Mouse (Mus musculus): ENCODE results near the gene Rnf10. TPM values are rescaled to one million over a fixed set of nuclear protein-coding genes. Genes with fewer than 3 reads are reported as not detected.

Gene Rnf10
- polyA plus RNA-seq, 1 experiment from 2014 or later: 137 TPM

DNA sequence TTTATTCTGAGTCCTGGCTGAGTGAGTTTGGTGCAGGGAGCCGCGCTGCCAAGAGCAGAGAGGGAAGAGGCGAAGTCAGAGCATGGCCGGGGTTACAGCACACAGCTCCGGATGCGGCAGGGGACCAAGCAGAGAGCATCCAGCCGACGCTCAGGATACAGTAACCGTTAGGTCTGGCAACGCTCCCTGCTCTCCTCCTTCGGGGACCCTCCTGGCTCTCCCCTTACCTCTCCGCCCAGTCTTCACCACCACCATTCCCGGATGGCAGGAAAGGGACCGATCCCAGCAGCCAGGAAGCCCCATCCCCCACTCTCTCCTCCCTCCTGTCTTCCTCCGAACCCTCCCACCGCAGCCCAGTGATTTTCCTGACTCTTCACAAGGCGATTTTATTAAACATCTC, 57.8 kb downstream of the Rnf10 start:
- H3K27me3 ChIP-seq (ENCODE audit: control insufficient read depth, insufficient read depth, low read depth, low read length): peaks cover 33% of the 10 kb centered on the region
- 1% methylated on average over 16 of the region's 17 CpGs for WGBS (ENCODE audit: insufficient replicate concordance)
- no peak for ATAC-seq (ENCODE audit: low read depth)

DNA sequence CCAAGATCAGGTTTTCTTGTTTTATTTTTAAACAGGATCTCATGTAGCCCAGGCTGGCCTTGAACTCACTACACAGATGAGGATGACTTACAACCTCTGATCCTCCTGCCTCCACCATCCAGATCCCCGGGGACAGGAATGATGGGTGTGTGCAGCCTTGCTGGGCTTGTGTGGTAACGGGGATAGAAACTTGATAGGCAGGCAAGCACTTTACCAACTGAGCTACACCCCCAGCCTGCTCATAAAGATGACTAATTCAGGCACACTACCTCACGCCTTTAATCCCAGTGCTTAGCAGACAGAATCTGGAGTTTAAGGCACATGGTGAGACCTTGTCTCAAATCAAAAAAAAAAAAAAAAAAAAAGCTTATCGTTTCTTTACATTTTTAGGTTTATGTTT, 59.8 kb downstream of the Rnf10 start:
- no peaks in the 10 kb centered on the region for H3K36me3 ChIP-seq (ENCODE audit: control insufficient read depth, insufficient read depth)
- H3K4me1 ChIP-seq (ENCODE audit: control insufficient read depth, low read depth, low read length): no peaks in the 10 kb centered on the region
- H3K27me3 ChIP-seq (ENCODE audit: control insufficient read depth, insufficient read depth, low read depth, low read length): peaks cover 33% of the 10 kb centered on the region
- H3K9ac ChIP-seq (ENCODE audit: low read depth, low read length): no peak overlapping the region
- H3K4me3 ChIP-seq (ENCODE audit: low read depth, low read length): no peak overlapping the region
- ATAC-seq (ENCODE audit: low read depth): no peak
- 58% methylated on average over 4 of the region's 4 CpGs for WGBS (ENCODE audit: insufficient replicate concordance)
- no peak overlapping the region for H3K4me2 ChIP-seq (ENCODE audit: low read depth, low read length)
- no peaks in the 10 kb centered on the region for H3K9me3 ChIP-seq (replicated peaks; ENCODE audit: control insufficient read depth, low read length)
- no peak overlapping the region for H3K27ac ChIP-seq (ENCODE audit: low read length)

More for the DNA sequence above, 57.8 kb downstream of the Rnf10 start:
- no peak overlapping the region for H3K4me2 ChIP-seq (ENCODE audit: low read depth, low read length)
- H3K4me3 ChIP-seq (ENCODE audit: low read depth, low read length): no peak overlapping the region
- H3K4me1 ChIP-seq (ENCODE audit: control insufficient read depth, low read depth, low read length): no peaks in the 10 kb centered on the region
- H3K9me3 ChIP-seq (replicated peaks; ENCODE audit: control insufficient read depth, low read length): peaks cover 3% of the 10 kb centered on the region; the same call in 1 of the 2 replicates
- no peak overlapping the region for H3K9ac ChIP-seq (ENCODE audit: low read depth, low read length)
- H3K27ac ChIP-seq (ENCODE audit: low read length): no peak overlapping the region
- no peaks in the 10 kb centered on the region for H3K36me3 ChIP-seq (ENCODE audit: control insufficient read depth, insufficient read depth)

DNA sequence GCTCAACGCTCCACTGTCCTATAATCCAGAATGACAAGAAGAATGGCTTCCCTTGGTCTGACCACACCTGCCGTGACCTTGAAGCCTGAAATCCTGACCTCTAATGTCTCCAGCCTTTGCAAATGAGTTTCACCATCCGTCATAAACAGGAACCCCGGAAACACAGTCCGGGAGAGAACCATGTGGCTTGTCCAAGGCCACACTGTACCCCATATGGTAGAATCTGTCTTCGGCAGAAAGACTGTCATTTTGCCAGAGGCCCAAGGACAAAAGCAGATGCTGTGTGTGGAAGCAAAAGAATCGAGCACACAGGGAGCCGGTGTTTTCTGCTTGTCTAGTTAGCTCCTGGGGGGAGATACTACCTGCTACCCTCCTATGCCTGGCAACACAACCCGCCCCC, 60.2 kb downstream of the Rnf10 start:
- H3K4me1 ChIP-seq (ENCODE audit: control insufficient read depth, low read depth, low read length): no peaks in the 10 kb centered on the region
- no peak overlapping the region for H3K4me3 ChIP-seq (ENCODE audit: low read depth, low read length)
- H3K27me3 ChIP-seq (ENCODE audit: control insufficient read depth, insufficient read depth, low read depth, low read length): peaks cover 33% of the 10 kb centered on the region
- no peak overlapping the region for H3K27ac ChIP-seq (ENCODE audit: low read length)
- H3K36me3 ChIP-seq (ENCODE audit: control insufficient read depth, insufficient read depth): no peaks in the 10 kb centered on the region
- H3K4me2 ChIP-seq (ENCODE audit: low read depth, low read length): no peak overlapping the region
- ATAC-seq (ENCODE audit: low read depth): no peak
- WGBS (ENCODE audit: insufficient replicate concordance): 68% methylated on average over 9 of the region's 9 CpGs
- no peaks in the 10 kb centered on the region for H3K9me3 ChIP-seq (replicated peaks; ENCODE audit: control insufficient read depth, low read length)
- H3K9ac ChIP-seq (ENCODE audit: low read depth, low read length): no peak overlapping the region

DNA sequence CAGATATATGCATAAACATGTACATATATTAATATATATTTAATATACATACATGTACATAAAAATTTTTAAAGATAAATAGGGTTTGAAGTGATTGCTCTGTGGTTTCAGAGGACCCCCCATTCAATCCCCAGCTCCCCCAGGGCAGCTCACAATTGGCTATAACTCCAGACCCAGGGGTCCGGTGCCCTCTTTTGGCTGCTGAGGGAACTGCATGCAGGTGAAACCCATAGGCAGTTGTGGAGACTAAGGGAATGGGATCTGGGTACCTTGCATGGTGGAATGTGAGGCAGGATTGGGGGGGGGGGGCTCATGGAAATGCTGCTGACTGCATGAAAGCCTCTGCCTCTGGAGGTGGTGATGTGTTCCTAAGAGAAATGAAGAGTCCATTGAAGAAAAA, 62.3 kb downstream of the Rnf10 start:
- Histone ChIP-seq H3K27me3 (ENCODE audit: control insufficient read depth, insufficient read depth, low read depth, low read length) (peaks cover 30% of the 10 kb centered on the region), H3K36me3 (ENCODE audit: control insufficient read depth, insufficient read depth) (no peaks in the 10 kb centered on the region), H3K4me1 (ENCODE audit: control insufficient read depth, low read depth, low read length) (no peaks in the 10 kb centered on the region), H3K4me3 (ENCODE audit: low read depth, low read length) (no peak overlapping the region), H3K9ac (ENCODE audit: low read depth, low read length) (no peak overlapping the region), H3K9me3 (replicated peaks; ENCODE audit: control insufficient read depth, low read length) (no peaks in the 10 kb centered on the region), H3K4me2 (ENCODE audit: low read depth, low read length) (no peak overlapping the region), H3K27ac (ENCODE audit: low read length) (no peak overlapping the region)
- WGBS (ENCODE audit: insufficient replicate concordance): 10% methylated on average over 1 of the region's 1 CpGs
- ATAC-seq (ENCODE audit: low read depth): no peak

DNA sequence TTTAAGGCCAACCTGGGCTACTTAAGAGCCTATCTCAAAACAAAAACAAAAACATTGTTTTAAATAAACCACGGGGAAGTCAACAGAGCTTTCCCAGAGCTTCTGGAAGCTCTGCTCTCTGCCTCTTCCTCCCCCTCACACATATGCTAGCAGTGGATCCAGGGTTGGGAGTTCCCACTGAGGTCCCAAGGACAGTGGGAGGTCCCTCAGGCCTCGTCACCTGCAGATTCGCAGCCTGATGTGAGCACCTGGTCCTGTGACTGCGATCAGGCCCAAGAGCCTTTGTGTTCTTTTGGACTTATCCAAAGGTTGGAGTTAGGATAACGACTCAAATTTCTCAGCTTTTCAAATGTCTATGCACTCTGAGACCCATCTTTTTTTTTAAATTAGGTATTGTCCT, 64.1 kb downstream of the Rnf10 start:
- peaks cover 5% of the 10 kb centered on the region for H3K4me1 ChIP-seq (ENCODE audit: control insufficient read depth, low read depth, low read length)
- no peak for ATAC-seq (ENCODE audit: low read depth)
- no peak overlapping the region for H3K27ac ChIP-seq (ENCODE audit: low read length)
- no peaks in the 10 kb centered on the region for H3K36me3 ChIP-seq (ENCODE audit: control insufficient read depth, insufficient read depth)
- no peaks in the 10 kb centered on the region for H3K9me3 ChIP-seq (replicated peaks; ENCODE audit: control insufficient read depth, low read length)
- peaks cover 34% of the 10 kb centered on the region for H3K27me3 ChIP-seq (ENCODE audit: control insufficient read depth, insufficient read depth, low read depth, low read length)
- no peak overlapping the region for H3K4me2 ChIP-seq (ENCODE audit: low read depth, low read length)
- 55% methylated on average over 5 of the region's 5 CpGs for WGBS (ENCODE audit: insufficient replicate concordance)
- H3K4me3 ChIP-seq (ENCODE audit: low read depth, low read length): no peak overlapping the region
- no peak overlapping the region for H3K9ac ChIP-seq (ENCODE audit: low read depth, low read length)

DNA sequence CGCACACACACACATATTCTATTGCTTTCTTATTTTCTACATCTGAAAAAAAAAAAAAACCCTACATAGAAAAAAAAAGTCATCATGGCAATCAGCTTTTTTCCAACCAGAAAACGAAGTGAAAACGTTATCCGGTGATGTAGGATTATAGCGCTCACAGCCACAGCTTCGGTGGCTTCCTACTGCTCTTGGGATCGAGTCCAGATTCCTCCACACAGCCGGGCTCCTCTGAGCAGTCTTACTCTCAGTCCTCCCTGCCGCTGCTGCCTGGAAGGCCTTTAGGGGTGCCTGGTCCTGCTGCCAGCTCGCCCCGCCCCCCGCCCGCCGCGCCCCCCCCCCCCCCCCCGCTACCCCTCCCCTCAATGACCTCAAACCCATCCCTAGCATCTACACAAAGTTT, 64.8 kb downstream of the Rnf10 start:
- Histone ChIP-seq H3K27me3 (ENCODE audit: control insufficient read depth, insufficient read depth, low read depth, low read length) (peaks cover 34% of the 10 kb centered on the region), H3K4me1 (ENCODE audit: control insufficient read depth, low read depth, low read length) (peaks cover 5% of the 10 kb centered on the region), H3K4me2 (ENCODE audit: low read depth, low read length) (no peak overlapping the region), H3K9me3 (replicated peaks; ENCODE audit: control insufficient read depth, low read length) (no peaks in the 10 kb centered on the region), H3K9ac (ENCODE audit: low read depth, low read length) (no peak overlapping the region), H3K36me3 (ENCODE audit: control insufficient read depth, insufficient read depth) (no peaks in the 10 kb centered on the region), H3K4me3 (ENCODE audit: low read depth, low read length) (no peak overlapping the region), H3K27ac (ENCODE audit: low read length) (no peak overlapping the region)
- 17% methylated on average over 15 of the region's 16 CpGs for WGBS (ENCODE audit: insufficient replicate concordance)
- no peak for ATAC-seq (ENCODE audit: low read depth)

DNA sequence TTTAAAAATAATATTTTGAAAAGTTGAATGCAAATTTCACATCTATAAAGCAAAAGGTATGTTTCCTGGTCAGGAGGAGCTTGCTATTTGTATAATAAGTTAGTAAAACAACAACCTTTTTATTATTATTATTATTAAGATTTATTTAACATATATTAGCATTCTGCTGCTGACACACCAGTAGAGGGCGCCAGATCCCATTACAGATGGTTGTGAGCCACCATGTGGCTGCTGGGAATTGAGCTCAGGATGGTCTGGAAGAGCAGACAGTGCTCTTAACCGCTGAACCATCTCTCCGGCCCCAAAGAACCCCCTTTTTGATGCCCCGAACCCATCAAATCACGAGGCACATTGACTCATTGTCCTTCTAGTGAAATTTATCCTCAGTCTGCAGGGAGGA, 65.5 kb downstream of the Rnf10 start:
- peaks cover 5% of the 10 kb centered on the region for H3K4me1 ChIP-seq (ENCODE audit: control insufficient read depth, low read depth, low read length)
- peaks cover 32% of the 10 kb centered on the region for H3K27me3 ChIP-seq (ENCODE audit: control insufficient read depth, insufficient read depth, low read depth, low read length)
- no peak overlapping the region for H3K4me2 ChIP-seq (ENCODE audit: low read depth, low read length)
- H3K9me3 ChIP-seq (replicated peaks; ENCODE audit: control insufficient read depth, low read length): no peaks in the 10 kb centered on the region
- no peak for ATAC-seq (ENCODE audit: low read depth)
- H3K9ac ChIP-seq (ENCODE audit: low read depth, low read length): no peak overlapping the region
- H3K27ac ChIP-seq (ENCODE audit: low read length): no peak overlapping the region
- no peaks in the 10 kb centered on the region for H3K36me3 ChIP-seq (ENCODE audit: control insufficient read depth, insufficient read depth)
- H3K4me3 ChIP-seq (ENCODE audit: low read depth, low read length): no peak overlapping the region
- WGBS (ENCODE audit: insufficient replicate concordance): 57% methylated on average over 5 of the region's 5 CpGs

DNA sequence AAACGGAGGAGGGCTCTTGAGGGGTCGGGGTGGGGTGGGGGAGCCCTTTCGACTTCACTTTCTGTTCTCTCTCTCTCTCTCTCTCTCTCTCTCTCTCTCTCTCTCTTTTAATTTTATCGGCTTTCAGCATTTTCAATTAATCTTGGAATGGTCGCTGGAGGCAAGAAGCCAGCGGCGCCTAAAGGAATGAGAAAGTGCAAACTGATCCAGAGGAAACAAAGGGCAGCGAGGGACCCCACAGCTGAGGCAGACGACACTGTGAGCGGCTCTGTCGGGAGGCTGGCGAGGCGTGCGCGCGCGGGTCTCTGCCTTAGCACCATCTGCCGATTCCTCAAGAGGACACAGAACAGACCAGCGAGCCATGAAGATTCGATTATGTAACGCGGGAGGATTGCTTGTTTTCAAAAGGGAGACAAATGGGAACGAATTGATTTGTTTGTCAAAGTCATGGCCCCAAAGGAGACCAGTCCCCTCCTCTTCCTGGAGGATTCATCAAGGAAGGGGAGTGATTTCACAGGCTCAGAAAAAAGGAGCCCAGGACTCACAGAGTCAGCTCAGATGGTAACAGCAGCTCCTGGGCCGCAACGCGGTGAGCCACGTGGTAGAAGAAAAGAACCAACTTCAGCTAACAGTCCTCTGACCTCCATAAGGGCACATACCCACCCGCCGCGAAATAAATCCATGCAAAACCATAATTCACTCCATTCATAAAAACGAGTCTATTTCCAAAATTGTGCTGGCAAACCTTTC, 68.0 kb downstream of the Rnf10 start:
- H3K27me3 ChIP-seq (ENCODE audit: control insufficient read depth, insufficient read depth, low read depth, low read length): peaks cover 37% of the 10 kb centered on the region
- H3K9me3 ChIP-seq (replicated peaks; ENCODE audit: control insufficient read depth, low read length): no peaks in the 10 kb centered on the region
- H3K4me1 ChIP-seq (ENCODE audit: control insufficient read depth, low read depth, low read length): peaks cover 5% of the 10 kb centered on the region
- H3K27ac ChIP-seq (ENCODE audit: low read length): no peak overlapping the region
- H3K4me2 ChIP-seq (ENCODE audit: low read depth, low read length): peak overlapping the region; percentile 36
- H3K4me3 ChIP-seq (ENCODE audit: low read depth, low read length): peak overlapping the region; percentile 32; the same call in 1 of the 2 replicates
- no peak for ATAC-seq (ENCODE audit: low read depth)
- no peak overlapping the region for H3K9ac ChIP-seq (ENCODE audit: low read depth, low read length)
- H3K36me3 ChIP-seq (ENCODE audit: control insufficient read depth, insufficient read depth): no peaks in the 10 kb centered on the region
- 3% methylated on average over 31 of the region's 31 CpGs for WGBS (ENCODE audit: insufficient replicate concordance)

DNA sequence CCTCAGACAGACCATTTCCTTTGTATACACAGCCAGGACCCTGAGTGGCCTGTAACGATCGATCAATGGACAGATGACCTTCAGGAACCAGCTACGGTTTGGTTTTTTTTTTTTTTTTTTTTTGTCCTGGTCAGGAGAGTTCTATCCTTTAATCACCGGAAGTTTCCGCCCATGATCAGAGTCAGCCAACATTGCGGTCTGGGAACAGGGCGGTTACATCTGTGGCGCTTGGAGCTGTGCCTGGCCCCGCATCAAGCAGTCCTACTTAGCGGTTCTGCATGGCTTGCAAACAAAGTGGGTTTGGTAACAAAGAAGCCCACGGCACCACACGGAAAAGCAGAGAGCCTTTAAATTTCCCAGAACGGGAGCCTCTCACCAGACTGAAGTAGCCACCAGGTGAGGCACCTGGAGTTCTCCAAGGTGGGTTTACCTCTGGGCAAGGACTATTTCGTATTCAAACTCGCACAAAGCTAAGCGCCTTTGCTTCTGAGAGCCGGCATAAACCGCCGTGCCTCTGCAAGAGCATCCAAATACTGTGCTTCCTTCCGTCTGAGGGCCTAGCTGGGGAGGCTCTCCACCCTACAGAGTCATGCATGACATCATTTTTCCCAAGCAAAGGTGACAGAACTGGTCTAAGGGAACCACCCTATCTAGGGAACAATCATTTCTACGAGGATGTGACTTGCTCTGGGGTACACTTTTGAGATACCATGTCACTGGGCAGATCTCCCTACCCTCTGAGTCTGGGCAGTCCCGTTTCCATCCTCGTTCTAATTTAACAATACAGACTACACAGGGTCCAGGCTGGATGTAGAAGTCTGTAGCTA, 68.8 kb downstream of the Rnf10 start:
- no peaks in the 10 kb centered on the region for H3K9me3 ChIP-seq (replicated peaks; ENCODE audit: control insufficient read depth, low read length)
- H3K4me1 ChIP-seq (ENCODE audit: control insufficient read depth, low read depth, low read length): peaks cover 5% of the 10 kb centered on the region
- no peak overlapping the region for H3K27ac ChIP-seq (ENCODE audit: low read length)
- WGBS (ENCODE audit: insufficient replicate concordance): 4% methylated on average over 23 of the region's 23 CpGs
- H3K9ac ChIP-seq (ENCODE audit: low read depth, low read length): no peak overlapping the region
- peaks cover 37% of the 10 kb centered on the region for H3K27me3 ChIP-seq (ENCODE audit: control insufficient read depth, insufficient read depth, low read depth, low read length)
- H3K4me3 ChIP-seq (ENCODE audit: low read depth, low read length): peak overlapping the region; percentile 32; the same call in 1 of the 2 replicates
- no peaks in the 10 kb centered on the region for H3K36me3 ChIP-seq (ENCODE audit: control insufficient read depth, insufficient read depth)
- no peak for ATAC-seq (ENCODE audit: low read depth)
- peak overlapping the region; percentile 36 for H3K4me2 ChIP-seq (ENCODE audit: low read depth, low read length)
